8 mouse cellular contexts compared by ENCODE assay signal in genomic region chr2:181537444-181538047, GRCm38 (mm10). TPM values are rescaled to one million over a fixed set of nuclear protein-coding genes. Genes with fewer than 3 reads are reported as not detected.
A peak's percentile ranks its signal among the peaks of the same experiment; 100 is the strongest.
DNase-seq lines count a peak whose midpoint lies in the region; ATAC-seq lines count a peak whose summit lies in the region.

No protein-coding gene starts in this region.

- H3K9ac ChIP-seq in stomach, embryonic 15.5 days = no peak overlapping the region

- peak overlapping the region; percentile 11; the same call in 1 of the 2 replicates for H3K4me2 ChIP-seq in stomach, embryonic 15.5 days

- peaks cover 6% of the 10 kb centered on the region for H3K4me1 ChIP-seq in hindbrain, embryonic 10.5 days (replicated peaks)
- peaks cover 6% of the 10 kb centered on the region; the same call in 1 of the 2 replicates for H3K4me1 ChIP-seq in stomach, embryonic 15.5 days

- H3K36me3 ChIP-seq in hindbrain, embryonic 10.5 days = peaks cover 20% of the 10 kb centered on the region
- H3K36me3 ChIP-seq in macrophage (ENCODE audit: inconsistent target) = no peaks in the 10 kb centered on the region; the same call in 1 of the 2 replicates
- peaks cover 3% of the 10 kb centered on the region; the same call in 1 of the 2 replicates for H3K36me3 ChIP-seq in stomach, embryonic 15.5 days

- H3K27ac ChIP-seq in hindbrain, embryonic 10.5 days = peak overlapping the region; percentile 3; the same call in 1 of the 2 replicates
- peak overlapping the region; percentile 79 for H3K27ac ChIP-seq in macrophage
- peak overlapping the region; percentile 67 for H3K27ac ChIP-seq in stomach, embryonic 15.5 days

- intact Hi-C loops in left cerebral cortex, postnatal 14 days (cut with DNase I) = no loop called here

- H3K27me3 ChIP-seq in hindbrain, embryonic 10.5 days (ENCODE audit: insufficient read depth, poor library complexity, severe bottlenecking) = no peaks in the 10 kb centered on the region
- no peaks in the 10 kb centered on the region for H3K27me3 ChIP-seq in stomach, embryonic 15.5 days (replicated peaks)

- whole genome bisulfite sequencing in hindbrain, embryonic 10.5 days = 91% methylated on average over 2 of the region's 2 CpGs
- WGBS in macrophage (ENCODE audit: missing documents) = 39% methylated on average over 2 of the region's 2 CpGs
- WGBS in stomach, embryonic 15.5 days = 70% methylated on average over 2 of the region's 2 CpGs

- DNase-seq in right cerebral cortex, adult 18-20 months = peak; percentile 84
- DNase-seq in right cerebral cortex, postnatal 4 days = no peak
- DNase-seq in hindbrain, embryonic 10.5 days (ENCODE audit: low spot score) = peak; percentile 20
- peak; percentile 65 to 82 for DNase-seq in left cerebral cortex, postnatal 14 days (ENCODE audit: low spot score in 2 of 2)
- no peak for DNase-seq in urinary bladder, postnatal 14 days (ENCODE audit: low spot score)

- H3K9me3 ChIP-seq in hindbrain, embryonic 10.5 days = no peaks in the 10 kb centered on the region
- no peaks in the 10 kb centered on the region for H3K9me3 ChIP-seq in stomach, embryonic 15.5 days

- peaks cover 93% of the 10 kb centered on the region for H3K79me2 ChIP-seq in macrophage (ENCODE audit: inconsistent target)

- ATAC-seq in frontal cortex, adult (ENCODE audit: low TSS enrichment) = peak; percentile 99
- ATAC-seq in stomach, embryonic 15.5 days (ENCODE audit: insufficient read depth, low FRiP score, low read depth) = peak; percentile 75; the same call in 1 of the 2 replicates

- no peak overlapping the region for H3K4me3 ChIP-seq in hindbrain, embryonic 10.5 days
- H3K4me3 ChIP-seq in macrophage (ENCODE audit: inconsistent target) = no peak overlapping the region
- no peak overlapping the region for H3K4me3 ChIP-seq in stomach, embryonic 15.5 days (replicated peaks)

RNA-seq across cellular contexts. Expression of gene Dnajc5, which starts 17.3 kb away (rescaled TPM):
- polyA plus RNA-seq in hindbrain, embryonic 10.5 days (2016; fragmentation: Nextera tagmentation; extraction: Ambion mirVana) = 101 and 108 TPM in 2 replicates
- 100 to 1,000 TPM; 300 to 308 TPM for total RNA-seq in left cerebral cortex, postnatal 14 days (2021)
- total RNA-seq in macrophage (2018; cell fraction: chromatin; rRNA removed) = 10 to 100 TPM; 29.2 to 86.1 (median 54.2) TPM
- 10 to 100 TPM; 58.1 to 91.1 (median 76.6) TPM for total RNA-seq in macrophage (2018; cell fraction: cytosol; rRNA removed)
- total RNA-seq in macrophage (2018; cell fraction: nucleus; rRNA removed) = 100 to 1,000 TPM in 4 of 26 experiments, 10 to 100 TPM in 22; 47.9 to 113 (median 73.1) TPM
- polyA plus RNA-seq in macrophage (2018) = 50.7 to 68.7 TPM (median 60.0 TPM) in 3 replicates
- 76.4 and 82.1 TPM in 2 replicates for polyA plus RNA-seq in stomach, embryonic 15.5 days (2015; fragmentation: Nextera tagmentation; extraction: Ambion mirVana)

RNA-seq across cellular contexts. Expression of gene Tpd52l2, which starts 40.6 kb away (rescaled TPM):
- polyA plus RNA-seq in hindbrain, embryonic 10.5 days (2016; fragmentation: Nextera tagmentation; extraction: Ambion mirVana) = 161 and 169 TPM in 2 replicates
- total RNA-seq in left cerebral cortex, postnatal 14 days (2021) = 10 to 100 TPM; 69.5 to 74.8 TPM
- 100 to 1,000 TPM in 5 of 26 experiments, 10 to 100 TPM in 21; 28.2 to 120 (median 68.2) TPM for total RNA-seq in macrophage (2018; cell fraction: chromatin; rRNA removed)
- total RNA-seq in macrophage (2018; cell fraction: cytosol; rRNA removed) = 10 to 100 TPM; 37.6 to 55.2 (median 48.5) TPM
- 10 to 100 TPM; 23.9 to 77.7 (median 48.4) TPM for total RNA-seq in macrophage (2018; cell fraction: nucleus; rRNA removed)
- 36.4 to 66.4 TPM (median 47.0 TPM) in 3 replicates for polyA plus RNA-seq in macrophage (2018)
- 136 and 140 TPM in 2 replicates for polyA plus RNA-seq in stomach, embryonic 15.5 days (2015; fragmentation: Nextera tagmentation; extraction: Ambion mirVana)

RNA-seq across cellular contexts. Expression of gene Abhd16b, which starts 44.5 kb away (rescaled TPM):
- polyA plus RNA-seq in hindbrain, embryonic 10.5 days (2016; fragmentation: Nextera tagmentation; extraction: Ambion mirVana) = 0.08 TPM in 1 of 2 replicates, not detected in the other
- not detected for total RNA-seq in left cerebral cortex, postnatal 14 days (2021)
- total RNA-seq in macrophage (2018; cell fraction: chromatin; rRNA removed) = not detected
- not detected for total RNA-seq in macrophage (2018; cell fraction: cytosol; rRNA removed)
- not detected for total RNA-seq in macrophage (2018; cell fraction: nucleus; rRNA removed)
- not detected in 3 replicates for polyA plus RNA-seq in macrophage (2018)
- 0.17 and 0.23 TPM in 2 replicates for polyA plus RNA-seq in stomach, embryonic 15.5 days (2015; fragmentation: Nextera tagmentation; extraction: Ambion mirVana)

RNA-seq across cellular contexts. Expression of gene Uckl1, which starts 47.1 kb away (rescaled TPM):
- polyA plus RNA-seq in hindbrain, embryonic 10.5 days (2016; fragmentation: Nextera tagmentation; extraction: Ambion mirVana) = 52.9 and 56.8 TPM in 2 replicates
- 10 to 100 TPM; 41.2 to 42.9 TPM for total RNA-seq in left cerebral cortex, postnatal 14 days (2021)
- total RNA-seq in macrophage (2018; cell fraction: chromatin; rRNA removed) = 100 to 1,000 TPM; 122 to 491 (median 295) TPM
- 10 to 100 TPM; 23.5 to 49.1 (median 30.0) TPM for total RNA-seq in macrophage (2018; cell fraction: cytosol; rRNA removed)
- 100 to 1,000 TPM in 21 of 26 experiments, 10 to 100 TPM in 5; 82.3 to 303 (median 162) TPM for total RNA-seq in macrophage (2018; cell fraction: nucleus; rRNA removed)
- polyA plus RNA-seq in macrophage (2018) = 32.9 to 57.2 TPM (median 33.9 TPM) in 3 replicates
- 60.9 and 63.5 TPM in 2 replicates for polyA plus RNA-seq in stomach, embryonic 15.5 days (2015; fragmentation: Nextera tagmentation; extraction: Ambion mirVana)

RNA-seq across cellular contexts. Expression of gene Prpf6, which starts 54.1 kb away (rescaled TPM):
- 65.0 and 77.1 TPM in 2 replicates for polyA plus RNA-seq in hindbrain, embryonic 10.5 days (2016; fragmentation: Nextera tagmentation; extraction: Ambion mirVana)
- total RNA-seq in left cerebral cortex, postnatal 14 days (2021) = 10 to 100 TPM; 48.3 to 51.3 TPM
- total RNA-seq in macrophage (2018; cell fraction: chromatin; rRNA removed) = 100 to 1,000 TPM in 2 of 26 experiments, 10 to 100 TPM in 24; 38.7 to 108 (median 60.6) TPM
- total RNA-seq in macrophage (2018; cell fraction: cytosol; rRNA removed) = 10 to 100 TPM; 28.1 to 46.4 (median 36.0) TPM
- 10 to 100 TPM; 31.5 to 58.8 (median 42.5) TPM for total RNA-seq in macrophage (2018; cell fraction: nucleus; rRNA removed)
- polyA plus RNA-seq in macrophage (2018) = 34.2 to 55.4 TPM (median 34.6 TPM) in 3 replicates
- 52.7 and 56.6 TPM in 2 replicates for polyA plus RNA-seq in stomach, embryonic 15.5 days (2015; fragmentation: Nextera tagmentation; extraction: Ambion mirVana)

Comparison
In these comparisons a context has a peak if more than half of its experiments do, and no peak if none do; other contexts are left out.
1. DNase-seq: peak in right cerebral cortex, adult 18-20 months (single experiment), hindbrain, embryonic 10.5 days (single experiment) and left cerebral cortex, postnatal 14 days (2 of 2); none in right cerebral cortex, postnatal 4 days (single experiment) and urinary bladder, postnatal 14 days (single experiment).
2. H3K27ac ChIP-seq: peak in every context shown above with its lines; median percentile 79 in macrophage; 67 in stomach, embryonic 15.5 days; 3 in hindbrain, embryonic 10.5 days.